Mouse (Mus musculus): Measurements from ENCODE around the gene Rnaseh2b.

- TF ChIP-seq EP300 (IDR thresholded peaks at IDR 0.05; ENCODE audit: insufficient read depth, low read depth, low read length) = no peak
- TF ChIP-seq CTCF (IDR thresholded peaks at IDR 0.05; ENCODE audit: low read depth, low read length) = no peak
Measured at GRCm38 (mm10) chr14:62374001-62374400, 81.6 kb downstream of the Rnaseh2b start.
